Mouse (Mus musculus): ENCODE data around the gene Cd5. TPM values are rescaled to one million over a fixed set of nuclear protein-coding genes. Genes with fewer than 3 reads are reported as not detected.

Gene Cd5
- polyA plus RNA-seq, 1 experiment from 2014 or later, result 0.18 TPM

DNA sequence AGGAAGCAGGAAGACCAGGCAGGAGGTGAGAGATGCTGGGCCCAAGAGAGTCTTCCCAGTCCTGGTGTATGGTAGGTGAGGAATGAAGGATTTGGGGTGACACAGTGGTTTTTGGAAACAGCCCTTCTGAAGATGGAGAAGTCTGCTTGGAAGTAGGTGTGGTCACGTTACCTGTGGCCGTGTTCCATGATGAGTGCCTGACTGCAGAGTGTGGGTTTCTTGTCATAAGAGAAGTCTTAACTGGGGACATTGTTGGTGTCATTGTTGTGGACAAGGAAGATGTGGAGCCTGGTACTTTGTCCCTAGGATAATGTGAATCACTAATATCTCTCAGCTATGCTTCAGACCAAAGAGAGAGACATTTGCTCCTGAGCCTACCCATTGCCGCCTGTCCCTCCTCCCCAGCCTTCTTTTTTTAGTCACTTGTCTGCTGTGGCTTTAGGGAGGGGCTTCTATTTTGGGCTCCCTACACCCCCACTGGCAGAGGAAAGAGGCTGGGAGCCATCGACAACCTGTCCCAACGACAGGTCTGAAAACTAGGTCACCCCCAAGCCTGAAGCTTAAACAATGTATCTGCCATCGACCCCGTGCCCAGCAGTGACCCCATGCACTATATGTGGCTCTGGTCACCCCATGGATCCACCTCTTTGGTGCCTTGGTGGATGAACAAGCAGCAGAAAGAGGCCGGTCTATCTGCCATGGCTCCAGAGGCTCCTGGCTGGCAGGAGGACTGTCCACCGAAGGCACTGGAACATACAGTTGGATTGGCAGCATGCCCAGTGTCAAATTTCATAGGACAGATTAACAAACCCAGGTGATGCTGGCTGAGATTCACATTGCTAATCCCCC, 21.4 kb upstream of the Cd5 start:
- no peak for TF ChIP-seq CTCF (IDR thresholded peaks at IDR 0.05; ENCODE audit: low read depth)
- Histone ChIP-seq H3K4me2 (replicated peaks; ENCODE audit: low read depth) (no peak overlapping the region), H3K27ac (ENCODE audit: low read depth, low read length) (no peak overlapping the region), H3K36me3 (ENCODE audit: control insufficient read depth, insufficient read depth) (no peaks in the 10 kb centered on the region), H3K4me3 (ENCODE audit: low read depth, low read length) (no peak overlapping the region), H3K9me3 (ENCODE audit: control insufficient read depth) (no peaks in the 10 kb centered on the region), H3K9ac (ENCODE audit: low read depth, low read length) (no peak overlapping the region), H3K27me3 (replicated peaks; ENCODE audit: control insufficient read depth, insufficient read depth, low read length) (no peaks in the 10 kb centered on the region), H3K4me1 (replicated peaks; ENCODE audit: control insufficient read depth, insufficient read depth, low read length) (no peaks in the 10 kb centered on the region)
- whole genome bisulfite sequencing, result 80% methylated on average over 9 of the region's 9 CpGs
- ATAC-seq, result no peak

DNA sequence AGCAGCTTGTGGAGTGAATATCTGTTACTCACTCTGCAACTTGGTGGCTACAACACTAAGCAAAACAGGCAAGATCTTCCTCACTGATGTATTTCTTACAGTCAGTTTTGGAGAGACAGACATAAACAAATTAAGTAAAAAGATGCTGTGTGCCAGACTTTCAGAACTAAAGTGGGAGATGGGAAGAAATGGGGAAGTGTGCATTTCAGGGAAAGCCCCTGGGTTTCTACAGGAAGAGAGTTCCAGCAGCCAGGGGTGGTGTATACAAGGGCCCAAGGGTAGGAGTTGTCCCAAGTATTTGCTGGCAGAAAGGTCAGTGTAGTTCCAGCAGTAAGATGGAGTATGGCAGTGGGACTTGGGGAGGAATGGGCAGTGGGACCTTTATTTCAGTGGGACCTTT, 20.7 kb upstream of the Cd5 start:
- no peak overlapping the region for H3K27ac ChIP-seq (ENCODE audit: low read depth, low read length)
- H3K36me3 ChIP-seq (ENCODE audit: control insufficient read depth, insufficient read depth), result no peaks in the 10 kb centered on the region
- no peak overlapping the region for H3K4me3 ChIP-seq (ENCODE audit: low read depth, low read length)
- H3K9me3 ChIP-seq (ENCODE audit: control insufficient read depth), result no peaks in the 10 kb centered on the region
- H3K4me1 ChIP-seq (replicated peaks; ENCODE audit: control insufficient read depth, insufficient read depth, low read length), result no peaks in the 10 kb centered on the region
- ATAC-seq, result no peak
- no peak for TF ChIP-seq CTCF (IDR thresholded peaks at IDR 0.05; ENCODE audit: low read depth)
- H3K9ac ChIP-seq (ENCODE audit: low read depth, low read length), result no peak overlapping the region
- no peak overlapping the region for H3K4me2 ChIP-seq (replicated peaks; ENCODE audit: low read depth)
- no peaks in the 10 kb centered on the region for H3K27me3 ChIP-seq (replicated peaks; ENCODE audit: control insufficient read depth, insufficient read depth, low read length)

DNA sequence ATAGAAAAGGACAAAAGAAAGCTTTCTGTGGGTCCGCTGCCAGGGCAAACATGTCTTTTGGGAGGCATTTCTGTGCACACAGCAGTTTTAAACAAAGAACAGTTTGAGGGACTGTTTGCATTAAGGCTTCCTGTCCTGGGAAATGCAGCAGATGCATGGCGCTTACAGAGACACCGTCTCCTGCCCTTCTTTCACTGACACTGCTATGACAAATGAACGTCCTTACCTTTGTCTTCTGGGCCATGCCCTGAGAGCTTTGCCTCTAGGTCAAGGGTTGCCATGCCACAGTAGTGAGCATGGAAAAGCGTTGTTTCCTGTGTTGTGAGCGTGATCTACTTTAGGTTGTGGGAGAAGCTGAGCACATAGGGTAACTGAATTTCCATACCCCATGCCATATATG, 19.9 kb upstream of the Cd5 start:
- no peaks in the 10 kb centered on the region for H3K9me3 ChIP-seq (ENCODE audit: control insufficient read depth)
- H3K36me3 ChIP-seq (ENCODE audit: control insufficient read depth, insufficient read depth), result no peaks in the 10 kb centered on the region
- H3K9ac ChIP-seq (ENCODE audit: low read depth, low read length), result no peak overlapping the region
- no peak overlapping the region for H3K27ac ChIP-seq (ENCODE audit: low read depth, low read length)
- H3K4me2 ChIP-seq (replicated peaks; ENCODE audit: low read depth), result no peak overlapping the region
- no peak overlapping the region for H3K4me3 ChIP-seq (ENCODE audit: low read depth, low read length)
- no peaks in the 10 kb centered on the region for H3K4me1 ChIP-seq (replicated peaks; ENCODE audit: control insufficient read depth, insufficient read depth, low read length)
- WGBS, result 49% methylated on average over 6 of the region's 6 CpGs
- H3K27me3 ChIP-seq (replicated peaks; ENCODE audit: control insufficient read depth, insufficient read depth, low read length), result no peaks in the 10 kb centered on the region
- TF ChIP-seq CTCF (IDR thresholded peaks at IDR 0.05; ENCODE audit: low read depth), result no peak
- ATAC-seq, result no peak

DNA sequence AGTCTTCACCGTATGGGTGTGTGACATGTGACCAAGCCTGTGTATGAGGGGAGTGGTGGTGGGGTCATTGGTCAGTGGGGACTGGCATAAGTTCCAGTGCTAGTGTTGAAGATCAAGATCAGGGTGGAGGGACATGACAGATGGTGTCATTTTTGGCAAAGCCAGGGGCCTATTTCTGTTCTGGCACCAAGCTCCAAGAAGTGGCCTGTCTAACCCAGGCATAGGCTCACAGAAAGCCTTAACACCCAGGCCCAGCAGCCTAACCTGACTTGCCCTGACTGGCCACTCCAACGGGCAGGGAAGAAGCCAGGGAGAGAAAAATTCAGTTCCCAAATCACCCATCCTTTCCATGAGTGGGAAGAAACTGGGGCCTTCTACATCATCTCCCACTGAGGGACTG, 18.7 kb upstream of the Cd5 start:
- Histone ChIP-seq H3K9ac (ENCODE audit: low read depth, low read length) (no peak overlapping the region), H3K36me3 (ENCODE audit: control insufficient read depth, insufficient read depth) (no peaks in the 10 kb centered on the region), H3K9me3 (ENCODE audit: control insufficient read depth) (no peaks in the 10 kb centered on the region), H3K4me2 (replicated peaks; ENCODE audit: low read depth) (no peak overlapping the region), H3K27ac (ENCODE audit: low read depth, low read length) (no peak overlapping the region), H3K4me3 (ENCODE audit: low read depth, low read length) (no peak overlapping the region), H3K4me1 (replicated peaks; ENCODE audit: control insufficient read depth, insufficient read depth, low read length) (no peaks in the 10 kb centered on the region), H3K27me3 (replicated peaks; ENCODE audit: control insufficient read depth, insufficient read depth, low read length) (no peaks in the 10 kb centered on the region)
- no peak for TF ChIP-seq CTCF (IDR thresholded peaks at IDR 0.05; ENCODE audit: low read depth)
- no peak for ATAC-seq
- 82% methylated on average over 2 of the region's 2 CpGs for WGBS

DNA sequence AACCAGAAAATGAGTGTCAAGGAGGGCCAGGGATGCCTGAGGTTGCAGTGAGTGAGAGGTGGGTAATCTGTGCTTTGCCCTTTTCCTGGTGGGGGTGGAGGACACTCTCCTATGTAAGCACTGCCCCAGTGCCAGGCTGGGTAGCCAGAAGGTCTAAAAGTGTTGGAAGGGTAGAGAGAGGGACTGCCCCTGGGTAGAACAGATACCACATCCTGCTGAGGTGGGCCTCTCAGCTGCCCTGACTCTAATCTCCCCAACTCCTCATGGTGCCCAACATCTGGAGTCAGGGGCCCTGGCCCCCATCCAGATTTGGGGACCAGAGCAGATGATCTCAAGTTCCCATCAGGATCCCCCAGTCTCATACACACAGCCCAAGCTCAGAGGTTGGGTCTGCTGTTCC, 18.3 kb upstream of the Cd5 start:
- ATAC-seq, result no peak

DNA sequence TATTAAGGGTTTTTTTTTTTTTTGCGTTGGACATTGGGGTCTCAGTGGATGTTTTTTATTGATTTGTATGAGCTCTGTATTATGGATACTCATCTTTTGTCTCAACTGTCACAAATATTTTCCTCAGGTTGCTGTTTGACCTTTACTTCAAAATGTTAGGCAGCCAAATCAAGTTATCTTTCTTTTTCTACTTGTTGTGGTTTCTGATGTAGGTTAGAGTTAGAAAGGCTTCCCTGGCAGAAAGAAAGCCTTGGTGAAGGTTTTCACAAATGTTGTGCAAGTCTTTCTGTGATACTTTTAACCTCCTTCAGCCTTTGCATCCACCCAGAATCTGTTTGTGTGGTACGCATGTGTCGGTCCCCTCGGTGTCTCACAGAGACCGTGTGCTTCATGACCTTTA, 13.8 kb upstream of the Cd5 start:
- Histone ChIP-seq H3K36me3 (ENCODE audit: control insufficient read depth, insufficient read depth) (no peaks in the 10 kb centered on the region), H3K4me2 (replicated peaks; ENCODE audit: low read depth) (no peak overlapping the region), H3K4me1 (replicated peaks; ENCODE audit: control insufficient read depth, insufficient read depth, low read length) (no peaks in the 10 kb centered on the region), H3K27ac (ENCODE audit: low read depth, low read length) (no peak overlapping the region), H3K4me3 (ENCODE audit: low read depth, low read length) (no peak overlapping the region), H3K9ac (ENCODE audit: low read depth, low read length) (no peak overlapping the region), H3K27me3 (replicated peaks; ENCODE audit: control insufficient read depth, insufficient read depth, low read length) (no peaks in the 10 kb centered on the region), H3K9me3 (ENCODE audit: control insufficient read depth) (no peaks in the 10 kb centered on the region)
- ATAC-seq, result no peak
- TF ChIP-seq CTCF (IDR thresholded peaks at IDR 0.05; ENCODE audit: low read depth), result no peak
- WGBS, result 93% methylated on average over 5 of the region's 5 CpGs

More for the DNA sequence above, 18.3 kb upstream of the Cd5 start:
- Histone ChIP-seq H3K36me3 (ENCODE audit: control insufficient read depth, insufficient read depth) (no peaks in the 10 kb centered on the region), H3K4me1 (replicated peaks; ENCODE audit: control insufficient read depth, insufficient read depth, low read length) (no peaks in the 10 kb centered on the region), H3K4me3 (ENCODE audit: low read depth, low read length) (no peak overlapping the region), H3K27me3 (replicated peaks; ENCODE audit: control insufficient read depth, insufficient read depth, low read length) (no peaks in the 10 kb centered on the region), H3K9me3 (ENCODE audit: control insufficient read depth) (no peaks in the 10 kb centered on the region), H3K4me2 (replicated peaks; ENCODE audit: low read depth) (no peak overlapping the region), H3K9ac (ENCODE audit: low read depth, low read length) (no peak overlapping the region), H3K27ac (ENCODE audit: low read depth, low read length) (no peak overlapping the region)
- no peak for TF ChIP-seq CTCF (IDR thresholded peaks at IDR 0.05; ENCODE audit: low read depth)

Measured in intestine, postnatal 0 days (tissue).